In the genomic region with DNA sequence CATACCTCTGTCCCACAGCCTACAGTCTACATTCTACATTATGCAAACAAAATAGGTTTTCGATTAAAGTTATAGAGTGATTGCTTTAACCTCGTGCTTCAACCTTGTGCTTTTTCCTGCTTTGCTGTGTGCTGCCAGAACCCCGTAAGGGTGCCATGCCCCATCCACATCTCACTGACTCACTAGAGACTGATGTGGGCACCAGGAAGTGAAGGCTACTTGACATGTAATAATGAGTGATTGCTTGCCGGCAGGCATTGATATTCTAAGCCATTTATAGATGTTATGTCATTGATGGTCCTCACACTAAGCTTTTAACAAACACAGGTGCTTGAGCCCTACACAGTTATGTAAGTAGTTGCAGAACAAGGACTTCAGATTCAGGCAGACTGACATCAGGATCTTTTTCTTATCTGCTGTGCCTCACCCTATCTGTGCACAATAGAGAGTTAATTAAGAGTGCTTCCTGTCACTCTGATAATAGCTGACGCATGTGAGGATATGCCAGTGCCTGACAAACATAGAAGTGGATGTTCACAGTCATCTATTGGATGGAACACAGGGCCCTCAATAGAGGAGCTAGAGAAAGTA, we compare ENCODE assay signal across 12 mouse cellular contexts.
"Had no signal": no experiment of that assay in that cellular context is flagged by ENCODE, and none has a peak within 500 bp of the region (broad histone marks: within the 10 kb centered on the region; RNA-seq: fewer than 3 reads in every experiment).

No protein-coding gene starts in this region.

- H3K4me2 ChIP-seq: limb, embryonic 15.5 days; liver, embryonic 13.5 days; midbrain, embryonic 12.5 days; neural tube, embryonic 15.5 days had no signal

- H3K9me3 ChIP-seq: limb, embryonic 15.5 days; liver, embryonic 13.5 days; midbrain, embryonic 12.5 days; neural tube, embryonic 15.5 days had no signal

- H3K4me1 ChIP-seq: limb, embryonic 15.5 days; liver, embryonic 13.5 days; midbrain, embryonic 12.5 days; neural tube, embryonic 15.5 days had no signal

- H3K4me3 ChIP-seq: limb, embryonic 15.5 days; liver, embryonic 13.5 days; midbrain, embryonic 12.5 days; myocyte; neural tube, embryonic 15.5 days had no signal

- H3K27ac ChIP-seq: limb, embryonic 15.5 days; liver, embryonic 13.5 days; midbrain, embryonic 12.5 days; neural tube, embryonic 15.5 days had no signal

- H3K9ac ChIP-seq: limb, embryonic 15.5 days; liver, embryonic 13.5 days; midbrain, embryonic 12.5 days; neural tube, embryonic 15.5 days had no signal

- ATAC-seq: hindbrain, embryonic 16.5 days; inflammation-experienced regulatory T-cells, adult 6 months had no signal

- DNase-seq: kidney, adult 8-10 months; kidney, postnatal 36 days; layer of hippocampus, adult 9-11 months; layer of hippocampus, postnatal 36 days; liver, embryonic 13.5 days; right cerebral cortex, postnatal 14 days had no signal

- H3K27me3 ChIP-seq: limb, embryonic 15.5 days; liver, embryonic 13.5 days; midbrain, embryonic 12.5 days; neural tube, embryonic 15.5 days had no signal
